Mouse (Mus musculus): ENCODE results near the gene Acrv1. TPM values are rescaled to one million over a fixed set of nuclear protein-coding genes. Genes with fewer than 3 reads are reported as not detected.

The Acrv1 gene
- total and polyA plus RNA-seq, 2 experiments from 2014 or later, result not detected

DNA sequence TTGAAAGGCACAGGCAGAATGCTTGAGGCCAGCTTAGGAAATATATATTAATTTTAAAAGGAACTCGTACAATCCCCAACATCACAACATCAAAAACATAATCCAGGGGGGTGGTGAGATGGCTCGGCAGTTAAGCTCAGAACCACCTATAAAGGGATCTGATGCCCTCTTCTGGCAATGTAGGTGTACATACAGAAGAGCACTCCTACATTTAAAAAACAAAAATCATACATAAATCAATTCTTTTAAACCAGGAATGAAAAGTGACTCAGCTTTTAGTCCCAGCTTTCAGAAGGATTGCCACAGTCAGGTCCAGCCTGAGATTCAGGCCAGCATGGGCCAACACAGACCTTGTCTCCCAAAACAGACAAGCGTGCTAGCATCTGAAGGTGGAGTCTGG, 23.6 kb downstream of the Acrv1 start:
- Histone ChIP-seq H3K27ac (ENCODE audit: low read depth, low read length) (no peak overlapping the region), H3K4me3 (ENCODE audit: low read depth, low read length) (no peak overlapping the region), H3K4me2 (ENCODE audit: low read depth) (no peak overlapping the region), H3K27me3 (ENCODE audit: insufficient read depth, low read length) (no peaks in the 10 kb centered on the region), H3K9ac (no peak overlapping the region), H3K9me3 (ENCODE audit: low read length) (no peaks in the 10 kb centered on the region), H3K4me1 (ENCODE audit: insufficient read depth) (no peaks in the 10 kb centered on the region), H3K36me3 (ENCODE audit: insufficient read depth) (no peaks in the 10 kb centered on the region)
- DNase-seq (peak; percentile 3), ATAC-seq (no peak; the same call in 1 of the 2 replicates)
- TF ChIP-seq CTCF (IDR thresholded peaks at IDR 0.05; ENCODE audit: low read depth), result peak; percentile 40
- WGBS, result 76% methylated on average over 3 of the region's 3 CpGs

DNA sequence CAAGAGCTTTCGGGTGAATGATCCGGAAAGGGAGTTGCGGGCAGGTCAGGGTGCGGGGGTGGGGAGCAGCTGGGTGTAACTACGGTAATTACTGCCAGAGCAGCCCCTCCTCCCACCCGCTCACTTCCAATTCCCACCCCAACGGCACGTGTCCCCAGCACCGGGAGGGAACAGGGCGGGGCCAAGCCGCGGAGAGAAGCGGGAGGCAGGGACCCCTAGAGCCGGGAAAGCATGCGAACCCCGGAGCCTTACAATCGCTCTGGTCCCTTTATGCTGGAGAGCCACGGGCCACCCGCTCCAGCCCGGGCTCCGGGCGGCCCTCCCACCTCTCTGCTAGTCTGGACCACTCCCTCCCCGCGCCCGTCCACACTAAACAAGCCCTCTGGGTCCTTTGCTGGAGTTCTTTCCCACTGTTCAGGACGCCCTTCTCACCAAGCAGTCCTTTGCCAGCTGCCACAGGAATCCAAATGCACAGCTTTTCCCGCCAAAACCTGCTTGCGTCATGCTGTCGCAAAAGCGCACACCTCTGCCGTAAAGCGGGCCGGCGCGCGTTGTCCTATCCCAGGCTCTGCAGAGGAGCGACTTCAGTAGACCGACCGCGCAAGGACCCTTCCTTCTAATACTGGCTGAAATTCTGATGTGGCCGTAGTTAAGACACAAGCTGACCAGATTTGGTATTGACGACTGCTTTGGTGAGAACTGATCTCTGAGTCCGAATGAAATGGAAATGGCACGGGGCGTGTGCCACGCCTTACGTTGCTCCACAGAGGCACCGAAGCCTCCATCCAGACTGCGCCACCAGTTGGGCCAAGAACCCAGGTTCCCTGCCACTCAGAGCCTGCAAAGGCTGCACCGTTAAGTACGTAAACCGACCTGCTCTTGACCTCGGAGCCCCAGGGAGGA, 33.4 kb downstream of the Acrv1 start:
- peak overlapping the region; percentile 50 for H3K4me3 ChIP-seq (ENCODE audit: low read depth, low read length)
- H3K9me3 ChIP-seq (ENCODE audit: low read length), result no peaks in the 10 kb centered on the region
- peak overlapping the region; percentile 99 for H3K4me2 ChIP-seq (ENCODE audit: low read depth)
- peak overlapping the region; percentile 55 for H3K27ac ChIP-seq (ENCODE audit: low read depth, low read length)
- no peaks in the 10 kb centered on the region for H3K36me3 ChIP-seq (ENCODE audit: insufficient read depth)
- ATAC-seq (peak; percentile 95), DNase-seq (peak; percentile 96)
- 0 out of 2 replicates have a peak, but pooled peaks cover 3% of the 10 kb centered on the region for H3K4me1 ChIP-seq (ENCODE audit: insufficient read depth)
- H3K9ac ChIP-seq, result peak overlapping the region; percentile 46
- WGBS, result under 1% methylated on average over 53 of the region's 53 CpGs
- no peaks in the 10 kb centered on the region for H3K27me3 ChIP-seq (ENCODE audit: insufficient read depth, low read length)
- peak; percentile 14; the same call in 1 of the 2 replicates for TF ChIP-seq CTCF (IDR thresholded peaks at IDR 0.05; ENCODE audit: low read depth)

DNA sequence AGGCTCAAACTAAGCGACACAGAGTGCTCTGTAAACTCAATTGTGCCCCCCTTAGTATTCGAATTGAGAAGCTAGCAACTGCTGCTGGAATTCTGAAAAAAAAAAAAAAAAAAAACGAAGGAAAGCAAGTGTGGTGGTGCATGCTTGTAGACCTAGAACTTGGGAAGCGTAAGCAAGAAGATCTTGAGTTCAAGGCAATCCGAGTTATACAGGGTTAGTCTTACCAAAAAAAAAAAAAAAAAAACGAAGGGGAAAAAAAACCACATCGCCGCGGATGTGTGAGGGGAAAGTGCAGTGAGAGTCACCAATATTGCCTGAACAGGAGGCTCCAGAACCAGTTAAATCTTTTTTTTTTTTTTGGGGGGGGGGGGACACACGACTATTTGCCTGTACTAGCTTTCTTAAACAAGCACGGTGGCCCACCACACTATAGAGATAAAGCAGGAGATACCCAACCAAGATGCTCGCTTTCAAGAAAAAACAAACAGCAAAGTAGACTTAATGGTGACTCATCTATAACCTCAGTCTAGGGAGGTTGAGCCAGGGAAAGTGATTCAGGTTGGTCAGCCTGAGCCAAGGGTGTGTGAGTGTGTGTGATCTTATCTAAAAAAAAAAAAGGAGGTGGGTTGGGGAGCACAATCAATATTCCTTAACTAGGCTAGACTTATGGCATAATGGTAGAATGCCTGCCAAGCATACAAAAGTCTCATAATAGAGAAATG, 34.2 kb downstream of the Acrv1 start, which contains the start of gene Chek1:
Gene Chek1 (minus strand): TSS at position 32 of the 722 bp plus-strand sequence.
- Histone ChIP-seq H3K36me3 (ENCODE audit: insufficient read depth) (no peaks in the 10 kb centered on the region), H3K4me3 (ENCODE audit: low read depth, low read length) (peak within 1 kb of the TSS; percentile 50), H3K27me3 (ENCODE audit: insufficient read depth, low read length) (no peaks in the 10 kb centered on the region), H3K9me3 (ENCODE audit: low read length) (no peaks in the 10 kb centered on the region), H3K4me1 (ENCODE audit: insufficient read depth) (0 out of 2 replicates have a peak, but pooled peaks cover 3% of the 10 kb centered on the region), H3K4me2 (ENCODE audit: low read depth) (peak within 1 kb of the TSS; percentile 99), H3K9ac (peak within 1 kb of the TSS; percentile 46), H3K27ac (ENCODE audit: low read depth, low read length) (peak within 1 kb of the TSS; percentile 55)
- WGBS, result 8% methylated on average over 12 of the region's 12 CpGs
- DNase-seq (no peak), ATAC-seq (no peak; the same call in 1 of the 2 replicates)
- no peak for TF ChIP-seq CTCF (IDR thresholded peaks at IDR 0.05; ENCODE audit: low read depth)

Other genes starting within 250 kb of the Acrv1 start
- gene Gm9513, start 217.6 kb upstream of the Acrv1 start, total RNA-seq (2014; rRNA removed), result not detected in 2 replicates
- gene Gm9513, start 217.6 kb upstream of the Acrv1 start, polyA plus RNA-seq (2015; fragmentation: Nextera tagmentation; extraction: Ambion mirVana), result not detected in 2 replicates
- gene Gm5615, start 151.3 kb upstream of the Acrv1 start, total RNA-seq (2014; rRNA removed), result not detected in 2 replicates
- not detected in 2 replicates for gene Gm5615, start 151.3 kb upstream of the Acrv1 start, polyA plus RNA-seq (2015; fragmentation: Nextera tagmentation; extraction: Ambion mirVana)
- gene Gm17689, start 110.6 kb upstream of the Acrv1 start, total RNA-seq (2014; rRNA removed), result not detected in 2 replicates
- gene Gm17689, start 110.6 kb upstream of the Acrv1 start, polyA plus RNA-seq (2015; fragmentation: Nextera tagmentation; extraction: Ambion mirVana), result not detected in 2 replicates
- gene A630095E13Rik, start 49.8 kb upstream of the Acrv1 start, total RNA-seq (2014; rRNA removed), result not detected in 2 replicates
- gene A630095E13Rik, start 49.8 kb upstream of the Acrv1 start, polyA plus RNA-seq (2015; fragmentation: Nextera tagmentation; extraction: Ambion mirVana), result not detected in 2 replicates
- gene Chek1, start 33.8 kb downstream of the Acrv1 start, total RNA-seq (2014; rRNA removed), result 3.2 and 5.7 TPM in 2 replicates
- 3.4 and 3.8 TPM in 2 replicates for gene Chek1, start 33.8 kb downstream of the Acrv1 start, polyA plus RNA-seq (2015; fragmentation: Nextera tagmentation; extraction: Ambion mirVana)
- 39.2 and 53.9 TPM in 2 replicates for gene Stt3a, start 74.5 kb downstream of the Acrv1 start, total RNA-seq (2014; rRNA removed)
- gene Stt3a, start 74.5 kb downstream of the Acrv1 start, polyA plus RNA-seq (2015; fragmentation: Nextera tagmentation; extraction: Ambion mirVana), result 46.8 and 67.5 TPM in 2 replicates
- 93.8 and 103 TPM in 2 replicates for gene Ei24, start 104.2 kb downstream of the Acrv1 start, total RNA-seq (2014; rRNA removed)
- 101 and 112 TPM in 2 replicates for gene Ei24, start 104.2 kb downstream of the Acrv1 start, polyA plus RNA-seq (2015; fragmentation: Nextera tagmentation; extraction: Ambion mirVana)
- gene Fez1, start 128.6 kb downstream of the Acrv1 start, total RNA-seq (2014; rRNA removed), result 586 and 786 TPM in 2 replicates
- 644 and 657 TPM in 2 replicates for gene Fez1, start 128.6 kb downstream of the Acrv1 start, polyA plus RNA-seq (2015; fragmentation: Nextera tagmentation; extraction: Ambion mirVana)